Mouse (Mus musculus) hindbrain, postnatal 0 days (tissue): ENCODE measurements at regions not wholly inside any gene's neighbourhood (a gene's known extent, or its start where the extent isn't known, plus 50 kb on each side); places are given as distances from the start of the nearest gene placed in this dataset.

Experiments used
- ATAC-seq: fragments of 200-750 bp; cut with Nextera tagmentation; 2 replicates; pipeline ENCODE4 v1.8.0; 2017; ENCODE audit warnings: mild to moderate bottlenecking, moderate TSS enrichment, moderate library complexity
- DNase-seq: peaks from one replicate; pipeline ENCODE4 v3.0.0-alpha.2; 2015; ENCODE audit warnings: low spot score
- H3K27ac ChIP-seq: fragments of 300-500 bp; sonication (generic); 2 replicates; pipeline ENCODE4 v1.5.1; 2014; ENCODE audit warnings: mild to moderate bottlenecking
- H3K27me3 ChIP-seq: fragments of 300-500 bp; sonication (generic); 2 replicates; pipeline ENCODE4 v1.6.1; 2014; ENCODE audit warnings: low read length, mixed read lengths; ENCODE audit not compliant: insufficient read depth
- H3K36me3 ChIP-seq: fragments of 300-500 bp; sonication (generic); 2 replicates; pipeline ENCODE4 v1.6.1; 2014; ENCODE audit warnings: low read length, mixed read lengths; ENCODE audit not compliant: insufficient read depth
- H3K4me1 ChIP-seq: fragments of 300-500 bp; sonication (generic); 2 replicates; pipeline ENCODE4 v1.6.1; 2014; ENCODE audit warnings: antibody characterized with exemption, low read length, mixed read lengths; ENCODE audit not compliant: insufficient read depth
- H3K4me2 ChIP-seq: fragments of 300-500 bp; sonication (generic); 2 replicates; pipeline ENCODE4 v1.6.1; 2014; ENCODE audit warnings: low read depth, mild to moderate bottlenecking, low read length, moderate library complexity, mixed read lengths
- H3K4me3 ChIP-seq: fragments of 300-500 bp; sonication (generic); 2 replicates; pipeline ENCODE4 v1.5.1; 2014; ENCODE audit warnings: low read length
- H3K9ac ChIP-seq: fragments of 300-500 bp; sonication (generic); replicated peaks from 2 replicates; pipeline ENCODE4 v1.6.1; 2014; ENCODE audit warnings: mild to moderate bottlenecking, low read length, moderate library complexity, mixed read lengths
- H3K9me3 ChIP-seq: fragments of 300-500 bp; sonication (generic); 2 replicates; pipeline ENCODE4 v1.6.1; 2016; ENCODE audit warnings: low read length, mixed read lengths
- CTCF ChIP-seq: IDR thresholded peaks from 2 replicates; pipeline ENCODE4 v1.5.1; 2016; ENCODE audit warnings: antibody characterized with exemption, control low read depth, low read depth
- WGBS: fragments of 180-500 bp; shearing (Covaris S2); extraction: QIAGEN DNeasy Blood & Tissue Kit; methylation state at CpG from one replicate; pipeline ENCODE4 v1.1.7; 2014; 5-methylcytosine and 5-hydroxymethylcytosine counted together

DNA sequence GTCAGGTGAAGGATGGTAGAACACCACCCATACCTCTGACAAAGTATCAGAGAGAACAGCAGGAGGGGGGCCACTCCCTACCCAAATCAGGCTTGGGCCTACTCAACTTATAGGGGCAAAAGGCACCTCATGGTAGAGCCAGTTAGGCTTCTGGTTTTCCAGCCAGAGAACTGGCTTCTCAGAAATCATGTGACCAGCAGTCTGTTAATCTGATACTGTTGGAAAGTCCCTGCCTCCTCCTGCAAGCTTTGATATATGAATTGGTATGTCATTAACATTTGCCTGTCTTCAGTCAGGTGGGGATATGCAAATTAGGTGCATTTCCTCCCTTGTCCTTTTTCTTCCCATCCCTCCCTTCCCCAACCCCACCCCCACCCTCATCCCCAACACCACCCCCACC, 71.7 kb downstream of the 3110018I06Rik start:
- H3K4me2 ChIP-seq: no peak overlapping the region
- no peak for DNase-seq
- H3K9ac ChIP-seq: no peak overlapping the region
- ATAC-seq: no peak
- H3K9me3 ChIP-seq: no peaks in the 10 kb centered on the region
- H3K27ac ChIP-seq: no peak overlapping the region
- no peaks in the 10 kb centered on the region for H3K27me3 ChIP-seq
- H3K4me3 ChIP-seq: no peak overlapping the region
- no peaks in the 10 kb centered on the region for H3K36me3 ChIP-seq
- no peaks in the 10 kb centered on the region for H3K4me1 ChIP-seq
- no peak for TF ChIP-seq CTCF

DNA sequence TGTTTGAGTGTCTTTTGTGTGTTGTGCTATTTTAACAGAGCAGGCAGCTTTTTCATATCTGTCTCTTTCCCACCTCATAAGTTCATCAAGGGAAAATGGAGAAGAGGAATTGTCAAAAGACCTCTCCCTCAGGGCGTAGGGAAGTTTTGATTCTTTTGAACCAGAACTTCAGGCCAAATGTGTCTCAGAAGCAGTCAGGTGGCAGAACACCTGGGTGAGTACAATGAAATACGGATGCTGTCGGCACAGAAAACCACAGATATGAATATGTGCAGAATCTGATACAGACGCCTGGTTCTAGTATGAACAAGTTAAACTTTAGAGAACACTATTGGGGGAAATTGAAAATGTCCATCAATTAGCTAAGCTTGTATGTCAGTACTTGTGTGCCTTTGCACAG, 84.2 kb downstream of the 3110018I06Rik start:
- 94% methylated on average over 4 of the region's 4 CpGs for WGBS
- H3K27me3 ChIP-seq: no peaks in the 10 kb centered on the region
- no peaks in the 10 kb centered on the region for H3K4me1 ChIP-seq
- TF ChIP-seq CTCF: no peak
- H3K4me3 ChIP-seq: no peak overlapping the region
- no peak overlapping the region for H3K4me2 ChIP-seq
- H3K36me3 ChIP-seq: no peaks in the 10 kb centered on the region
- no peak overlapping the region for H3K27ac ChIP-seq
- DNase-seq (no peak), ATAC-seq (no peak)
- H3K9ac ChIP-seq: no peak overlapping the region
- H3K9me3 ChIP-seq: no peaks in the 10 kb centered on the region

GRCm38 (mm10) chr12:107579508-107579907, 91.1 kb downstream of the 3110018I06Rik start:
- no peaks in the 10 kb centered on the region for H3K9me3 ChIP-seq
- DNase-seq: no peak
- H3K9ac ChIP-seq: no peak overlapping the region
- no peaks in the 10 kb centered on the region for H3K27me3 ChIP-seq
- no peaks in the 10 kb centered on the region for H3K36me3 ChIP-seq
- 77% methylated on average over 5 of the region's 5 CpGs for WGBS
- H3K4me3 ChIP-seq: no peak overlapping the region
- TF ChIP-seq CTCF: no peak
- no peak overlapping the region for H3K27ac ChIP-seq
- no peaks in the 10 kb centered on the region for H3K4me1 ChIP-seq
- no peak overlapping the region for H3K4me2 ChIP-seq
- no peak for ATAC-seq

- H3K4me1 ChIP-seq: no peaks in the 10 kb centered on the region
- H3K9ac ChIP-seq: no peak overlapping the region
- no peak overlapping the region for H3K27ac ChIP-seq
- no peak for DNase-seq
- no peaks in the 10 kb centered on the region for H3K27me3 ChIP-seq
- H3K36me3 ChIP-seq: no peaks in the 10 kb centered on the region
- no peak overlapping the region for H3K4me2 ChIP-seq
- H3K4me3 ChIP-seq: no peak overlapping the region
- no peak for ATAC-seq
- WGBS: 65% methylated on average over 11 of the region's 11 CpGs
- TF ChIP-seq CTCF: no peak
- H3K9me3 ChIP-seq: no peaks in the 10 kb centered on the region
Observed at GRCm38 (mm10) chr12:107583151-107583720, 94.8 kb downstream of the 3110018I06Rik start.

- DNase-seq: no peak
Observed at GRCm38 (mm10) chr12:107585696-107586225, 97.3 kb downstream of the 3110018I06Rik start.

GRCm38 (mm10) chr12:107596236-107596635, 107.8 kb downstream of the 3110018I06Rik start:
- no peak for ATAC-seq
- Histone ChIP-seq H3K4me3 (no peak overlapping the region), H3K27ac (no peak overlapping the region), H3K36me3 (no peaks in the 10 kb centered on the region), H3K27me3 (no peaks in the 10 kb centered on the region), H3K4me2 (no peak overlapping the region), H3K4me1 (no peaks in the 10 kb centered on the region), H3K9ac (no peak overlapping the region), H3K9me3 (no peaks in the 10 kb centered on the region)
- DNase-seq: no peak
- TF ChIP-seq CTCF: no peak

More at GRCm38 (mm10) chr12:107585696-107586225, 97.3 kb downstream of the 3110018I06Rik start:
- no peak for TF ChIP-seq CTCF
- Histone ChIP-seq H3K4me3 (no peak overlapping the region), H3K27me3 (no peaks in the 10 kb centered on the region), H3K4me1 (no peaks in the 10 kb centered on the region), H3K9me3 (no peaks in the 10 kb centered on the region), H3K36me3 (no peaks in the 10 kb centered on the region), H3K4me2 (no peak overlapping the region), H3K27ac (no peak overlapping the region), H3K9ac (no peak overlapping the region)
- 53% methylated on average over 9 of the region's 9 CpGs for WGBS
- no peak for ATAC-seq

DNA sequence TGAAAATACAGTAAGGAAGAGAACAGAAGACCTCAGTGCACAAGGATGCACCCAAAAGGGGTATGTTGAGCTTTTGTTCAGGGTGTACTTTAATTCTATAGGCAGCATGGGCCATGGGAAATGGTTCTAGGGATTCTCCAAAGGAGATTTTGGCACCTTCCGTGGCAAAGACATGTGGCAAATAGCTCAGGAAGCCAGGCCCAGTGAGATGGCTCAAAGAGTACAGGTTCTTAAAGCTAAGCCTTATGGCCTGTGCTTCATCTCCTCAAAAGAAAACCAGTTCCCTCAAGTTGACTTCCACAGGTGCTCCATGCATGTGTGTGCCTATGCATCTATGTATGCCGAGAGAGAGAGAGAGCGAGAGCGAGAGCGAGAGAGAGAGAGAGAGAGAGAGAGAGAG, 112.1 kb downstream of the 3110018I06Rik start:
- Histone ChIP-seq H3K27ac (no peak overlapping the region), H3K4me3 (no peak overlapping the region), H3K9me3 (no peaks in the 10 kb centered on the region), H3K4me1 (no peaks in the 10 kb centered on the region), H3K27me3 (no peaks in the 10 kb centered on the region), H3K36me3 (no peaks in the 10 kb centered on the region), H3K4me2 (no peak overlapping the region), H3K9ac (no peak overlapping the region)
- no peak for ATAC-seq
- 95% methylated on average over 5 of the region's 5 CpGs for WGBS
- DNase-seq: no peak
- no peak for TF ChIP-seq CTCF
